In the genomic region with DNA sequence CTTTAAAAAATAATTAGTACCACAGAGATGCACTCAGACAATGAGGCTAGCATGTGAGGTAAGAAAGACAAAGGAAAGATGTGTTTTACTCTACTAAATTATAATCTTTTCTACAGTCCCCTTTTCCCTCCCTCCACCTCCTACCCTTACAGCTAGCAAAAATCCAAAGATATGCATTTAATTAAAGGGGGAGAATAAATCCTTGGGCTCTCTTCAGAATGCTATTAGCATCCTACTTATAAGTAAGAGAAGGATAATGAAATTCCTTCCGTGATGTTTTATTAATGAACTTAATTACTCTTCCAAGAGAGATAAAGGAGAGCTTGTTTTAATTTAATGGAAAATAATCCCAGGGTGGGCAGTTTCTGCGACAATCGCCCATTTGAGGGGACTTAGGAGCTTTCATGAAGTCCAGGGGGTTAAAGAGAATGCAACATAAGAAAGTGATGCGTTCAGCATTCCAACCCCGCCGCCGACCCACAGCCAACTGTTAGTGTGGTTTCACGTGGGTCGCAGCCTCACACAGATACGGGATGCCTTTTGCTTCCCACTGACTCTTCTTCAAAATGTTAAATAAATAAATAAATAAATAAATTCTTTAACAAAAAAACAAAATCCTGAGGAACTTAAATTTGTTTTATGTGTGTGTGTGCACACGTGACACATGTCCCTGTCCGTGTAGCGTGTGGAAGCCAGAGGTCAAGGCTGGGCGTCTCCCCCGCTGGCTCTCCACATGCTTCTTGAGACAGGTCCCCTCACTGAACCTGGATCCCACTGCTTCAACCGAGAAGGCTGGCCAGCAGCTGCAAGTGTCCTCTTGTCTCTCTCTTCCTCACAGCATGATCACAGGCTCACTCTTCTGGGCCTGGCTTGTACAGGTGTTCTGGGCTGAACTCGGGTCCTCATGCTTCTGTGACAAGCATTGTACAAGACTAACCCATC, we compare ENCODE assay signal across 19 mouse cellular contexts.
DNase-seq lines count a peak whose midpoint lies in the region; ATAC-seq lines count a peak whose summit lies in the region.
"Had no signal": no experiment of that assay in that cellular context is flagged by ENCODE, and none has a peak within 500 bp of the region (broad histone marks: within the 10 kb centered on the region; RNA-seq: fewer than 3 reads in every experiment).

No protein-coding gene starts in this region.

- DNase-seq in midbrain, embryonic 11.5 days (ENCODE audit: low spot score, missing footprints), result no peak
- DNase-seq in midbrain, embryonic 10.5 days (ENCODE audit: low spot score), result no peak
- peak; percentile 28 for DNase-seq in forebrain, embryonic 14.5 days (ENCODE audit: low spot score)
- no peak for DNase-seq in spleen, postnatal 10 days (ENCODE audit: low spot score in 2 of 2)
- no peak for DNase-seq in layer of hippocampus, postnatal 25 days (ENCODE audit: extremely low spot score in 1 of 2, low spot score in 1 of 2)
- DNase-seq: adrenal gland, postnatal 10 days; cerebellum, adult 2 months; cerebellum, postnatal 25 days; embryo, embryonic 11 days; gastrocnemius, postnatal 36 days; heart, postnatal 36 days; kidney, adult 2 months; lung, postnatal 4 days; right cerebral cortex, postnatal 25 days; spleen, adult 18-20 months had no signal

- H3K4me2 ChIP-seq in midbrain, embryonic 11.5 days, result no peak overlapping the region
- no peak overlapping the region for H3K4me2 ChIP-seq in forebrain, embryonic 14.5 days (ENCODE audit: low read length)
- H3K4me2 ChIP-seq in hindbrain, embryonic 15.5 days, result no peak overlapping the region
- no peak overlapping the region for H3K4me2 ChIP-seq in neural tube, embryonic 14.5 days (ENCODE audit: low read depth, low read length)

- H3K4me3 ChIP-seq in midbrain, embryonic 11.5 days (ENCODE audit: low read depth, low read length), result no peak overlapping the region
- H3K4me3 ChIP-seq in midbrain, embryonic 10.5 days, result no peak overlapping the region
- no peak overlapping the region for H3K4me3 ChIP-seq in forebrain, embryonic 14.5 days (ENCODE audit: low read depth, low read length)
- H3K4me3 ChIP-seq in hindbrain, embryonic 15.5 days, result no peak overlapping the region
- H3K4me3 ChIP-seq in neural tube, embryonic 14.5 days (ENCODE audit: low read depth, low read length), result no peak overlapping the region
- H3K4me3 ChIP-seq: myocyte had no signal

- H3K27me3 ChIP-seq in midbrain, embryonic 11.5 days (ENCODE audit: control insufficient read depth, insufficient read depth, low read length), result no peaks in the 10 kb centered on the region
- H3K27me3 ChIP-seq in midbrain, embryonic 10.5 days (ENCODE audit: low read depth, poor library complexity, severe bottlenecking), result no peaks in the 10 kb centered on the region
- H3K27me3 ChIP-seq in forebrain, embryonic 14.5 days (replicated peaks; ENCODE audit: control insufficient read depth, insufficient read depth, low read length), result no peaks in the 10 kb centered on the region
- H3K27me3 ChIP-seq in hindbrain, embryonic 15.5 days, result no peaks in the 10 kb centered on the region
- H3K27me3 ChIP-seq in neural tube, embryonic 14.5 days (ENCODE audit: control insufficient read depth, insufficient read depth, low read length), result no peaks in the 10 kb centered on the region

- H3K9me3 ChIP-seq in midbrain, embryonic 11.5 days (ENCODE audit: control insufficient read depth, low read length), result no peaks in the 10 kb centered on the region
- H3K9me3 ChIP-seq in midbrain, embryonic 10.5 days (replicated peaks), result no peaks in the 10 kb centered on the region
- no peaks in the 10 kb centered on the region for H3K9me3 ChIP-seq in forebrain, embryonic 14.5 days (replicated peaks; ENCODE audit: control insufficient read depth, low read length)
- no peaks in the 10 kb centered on the region for H3K9me3 ChIP-seq in hindbrain, embryonic 15.5 days
- H3K9me3 ChIP-seq in neural tube, embryonic 14.5 days (ENCODE audit: control insufficient read depth, low read length), result no peaks in the 10 kb centered on the region

- ATAC-seq in midbrain, embryonic 11.5 days (ENCODE audit: low FRiP score), result 0 out of 2 replicates have a peak, but pooled peaks have one; percentile 30
- ATAC-seq in forebrain, embryonic 14.5 days, result peak; percentile 7; the same call in 1 of the 2 replicates
- ATAC-seq in hindbrain, embryonic 15.5 days (ENCODE audit: low FRiP score, low read depth), result peak; percentile 66
- peak; percentile 32 for ATAC-seq in neural tube, embryonic 14.5 days (ENCODE audit: low read depth)

- H3K36me3 ChIP-seq in midbrain, embryonic 11.5 days (ENCODE audit: control insufficient read depth, insufficient read depth, low read length), result no peaks in the 10 kb centered on the region
- H3K36me3 ChIP-seq in midbrain, embryonic 10.5 days, result peaks cover 10% of the 10 kb centered on the region; the same call in 1 of the 2 replicates
- peaks cover 5% of the 10 kb centered on the region; the same call in 1 of the 2 replicates for H3K36me3 ChIP-seq in forebrain, embryonic 14.5 days (ENCODE audit: control insufficient read depth, insufficient read depth, low read length)
- H3K36me3 ChIP-seq in hindbrain, embryonic 15.5 days, result 0 out of 2 replicates have a peak, but pooled peaks cover 4% of the 10 kb centered on the region
- peaks cover 13% of the 10 kb centered on the region; the same call in 1 of the 2 replicates for H3K36me3 ChIP-seq in neural tube, embryonic 14.5 days (ENCODE audit: control insufficient read depth, insufficient read depth, low read length)

- no peak overlapping the region for H3K27ac ChIP-seq in midbrain, embryonic 11.5 days (ENCODE audit: low read depth, low read length)
- H3K27ac ChIP-seq in midbrain, embryonic 10.5 days (replicated peaks), result no peak overlapping the region
- no peak overlapping the region; the same call in 1 of the 2 replicates for H3K27ac ChIP-seq in forebrain, embryonic 14.5 days (ENCODE audit: low read depth, low read length)
- H3K27ac ChIP-seq in hindbrain, embryonic 15.5 days (replicated peaks), result 0 out of 2 replicates have a peak overlapping the region, but pooled peaks have one; percentile 1
- H3K27ac ChIP-seq in neural tube, embryonic 14.5 days (ENCODE audit: low read depth, low read length), result no peak overlapping the region
- H3K27ac ChIP-seq: kidney, postnatal 0 days had no signal

- no peak overlapping the region for H3K9ac ChIP-seq in midbrain, embryonic 11.5 days (ENCODE audit: low read length)
- no peak overlapping the region for H3K9ac ChIP-seq in forebrain, embryonic 14.5 days (ENCODE audit: low read length)
- no peak overlapping the region for H3K9ac ChIP-seq in hindbrain, embryonic 15.5 days
- no peak overlapping the region for H3K9ac ChIP-seq in neural tube, embryonic 14.5 days (replicated peaks; ENCODE audit: low read depth, low read length)

- 77% methylated on average over 17 of the region's 17 CpGs for WGBS in midbrain, embryonic 11.5 days
- WGBS in midbrain, embryonic 10.5 days, result 79% methylated on average over 17 of the region's 17 CpGs
- 42% methylated on average over 17 of the region's 17 CpGs for WGBS in forebrain, embryonic 14.5 days
- WGBS in hindbrain, embryonic 15.5 days, result 62% methylated on average over 17 of the region's 17 CpGs
- WGBS in neural tube, embryonic 14.5 days, result 58% methylated on average over 17 of the region's 17 CpGs

- peaks cover 16% of the 10 kb centered on the region for H3K4me1 ChIP-seq in midbrain, embryonic 11.5 days (ENCODE audit: control insufficient read depth, insufficient read depth, low read length)
- peaks cover 46% of the 10 kb centered on the region for H3K4me1 ChIP-seq in midbrain, embryonic 10.5 days
- H3K4me1 ChIP-seq in forebrain, embryonic 14.5 days (ENCODE audit: control insufficient read depth, insufficient read depth, low read length), result peaks cover 6% of the 10 kb centered on the region; the same call in 1 of the 2 replicates
- H3K4me1 ChIP-seq in hindbrain, embryonic 15.5 days (replicated peaks), result peaks cover 15% of the 10 kb centered on the region
- H3K4me1 ChIP-seq in neural tube, embryonic 14.5 days (ENCODE audit: control insufficient read depth, insufficient read depth, low read length), result no peaks in the 10 kb centered on the region

Comparison
In these comparisons a context has a peak if more than half of its experiments do, and no peak if none do; other contexts are left out.
1. ATAC-seq: peak in every context shown above with its lines; median percentile 66 in hindbrain, embryonic 15.5 days; 32 in neural tube, embryonic 14.5 days; 30 in midbrain, embryonic 11.5 days; 7 in forebrain, embryonic 14.5 days.